Mouse (Mus musculus) heart, adult 2 months (tissue): ENCODE data around the gene Ncaph2. TPM values are rescaled to one million over a fixed set of nuclear protein-coding genes. Genes with fewer than 3 reads are reported as not detected.

Experiments used
- DNase-seq, 2 experiments: peaks; one replicate each; pipeline ENCODE4 v3.0.0; 2021
- H3K27ac ChIP-seq: fragments of 200-600 bp; 2 replicates; pipeline ENCODE4 v1.8.1; 2022
- H3K27me3 ChIP-seq: fragments of 200-500 bp; 2 replicates; pipeline ENCODE4 v1.6.1; 2012; ENCODE audit warnings: mild to moderate bottlenecking, low read length, inconsistent platforms, mixed read lengths; ENCODE audit not compliant: control insufficient read depth, insufficient read depth
- H3K36me3 ChIP-seq: fragments of 200-500 bp; 2 replicates; pipeline ENCODE4 v1.6.1; 2012; ENCODE audit warnings: low read length, inconsistent platforms; ENCODE audit not compliant: control insufficient read depth, insufficient read depth
- H3K4me1 ChIP-seq: fragments of 200-500 bp; 2 replicates; pipeline ENCODE4 v1.6.1; 2011; ENCODE audit warnings: low read length; ENCODE audit not compliant: control insufficient read depth, insufficient read depth
- H3K4me3 ChIP-seq: fragments of 200-600 bp; 2 replicates; pipeline ENCODE4 v1.8.1; 2022
- H3K79me2 ChIP-seq: fragments of 200-500 bp; replicated peaks from 2 replicates; pipeline ENCODE4 v1.6.1; 2012; ENCODE audit warnings: mild to moderate bottlenecking, inconsistent platforms, low read length, moderate library complexity, mixed read lengths; ENCODE audit not compliant: control insufficient read depth, insufficient read depth
- H3K9ac ChIP-seq: fragments of 200-500 bp; 2 replicates; pipeline ENCODE4 v1.6.1; 2012; ENCODE audit warnings: low read depth, mild to moderate bottlenecking, control low read depth, inconsistent platforms, low read length, mixed read lengths
- CTCF ChIP-seq: fragments of 200-600 bp; IDR thresholded peaks from 2 replicates; pipeline ENCODE4 v1.8.1; 2022; ENCODE audit warnings: antibody characterized with exemption, mild to moderate bottlenecking, moderate library complexity
- EP300 ChIP-seq: fragments of 200-500 bp; IDR thresholded peaks from 2 replicates; pipeline ENCODE4 v1.6.1; 2011; ENCODE audit warnings: low read depth, low read length, control low read depth; ENCODE audit not compliant: insufficient read depth
- POLR2A ChIP-seq: fragments of 200-500 bp; IDR thresholded peaks from 2 replicates; pipeline ENCODE4 v1.6.1; 2011; ENCODE audit warnings: mild to moderate bottlenecking, low read depth, low read length, control low read depth; ENCODE audit not compliant: insufficient read depth
- WGBS: fragments of 180-500 bp; shearing (Covaris S2); methylation state at CpG from one replicate; pipeline ENCODE4 v1.1.7; 2018; 5-methylcytosine and 5-hydroxymethylcytosine counted together
- intact Hi-C: fragments of 180-260 bp; cut with DNase I; formaldehyde crosslinking; loops from one replicate; pipeline ENCODE4 v1.15.1; 2025
- polyA plus RNA-seq: library from polyadenylated mRNA; depleted of rRNA; stranded (reverse); fragments of >200 nt; gene quantifications from 2 replicates; pipeline ENCODE4 v1.2.3, GENCODE M21; 2012
- total RNA-seq, 2 experiments: library from RNA; stranded (reverse); gene quantifications; 2 replicates each; pipeline ENCODE4 v1.2.3; 2021

Ncaph2 gene
- total and polyA plus RNA-seq, 3 experiments, result 49.3 to 69.9 (median 55.7) TPM

GRCm38 (mm10) chr15:89373027-89373761, 17.7 kb downstream of the Ncaph2 start:
- Histone ChIP-seq H3K4me1 (peaks cover 7% of the 10 kb centered on the region), H3K9ac (peak overlapping the region; percentile 73), H3K27ac (peak overlapping the region; percentile 99), H3K79me2 (no peaks in the 10 kb centered on the region), H3K27me3 (0 out of 2 replicates have a peak, but pooled peaks cover 2% of the 10 kb centered on the region), H3K36me3 (no peaks in the 10 kb centered on the region), H3K4me3 (peak overlapping the region; percentile 63)
- intact Hi-C loops, result loop anchor here (2.0 to 10.0 kb wide), 2 partner anchors 18 to 228 kb away; partner anchors contain the start of genes Lmf2, Mapk11, Mapk12 and Ncaph2
- 2% methylated on average over 35 of the region's 35 CpGs for whole genome bisulfite sequencing
- peak; percentile 78 for TF ChIP-seq CTCF
- TF ChIP-seq EP300, result no peak
- DNase-seq, result peak; percentile 89

- TF ChIP-seq EP300 (peak; percentile 17; the same call in 1 of the 2 replicates), CTCF (peak; percentile 93), POLR2A (peak; percentile 85)
- peak within 1 kb of the TSS; percentile 99 for H3K27ac ChIP-seq
- WGBS, result under 1% methylated on average over 42 of the region's 42 CpGs
- intact Hi-C loops, result loop anchor here (2.0 to 10.0 kb wide), 4 partner anchors 19 to 229 kb away; partner anchors contain the start of genes C730034F03Rik, Chkb, Gm44502 and Lmf2
- H3K4me3 ChIP-seq, result peak within 1 kb of the TSS; percentile 63
- 0 out of 2 replicates have a peak, but pooled peaks cover 2% of the 10 kb centered on the region for H3K27me3 ChIP-seq
- H3K9ac ChIP-seq, result peak within 1 kb of the TSS; percentile 73
- H3K4me1 ChIP-seq, result peaks cover 7% of the 10 kb centered on the region
- no peaks in the 10 kb centered on the region for H3K79me2 ChIP-seq
- DNase-seq, result peak; percentile 92 to 95
- H3K36me3 ChIP-seq, result no peaks in the 10 kb centered on the region
Measured at GRCm38 (mm10) chr15:89373762-89374248, 18.3 kb downstream of the Ncaph2 start, which contains the start of gene Sco2. Sco2 (minus strand) TSS chr15:89373846.

GRCm38 (mm10) chr15:89374340-89374739, 18.8 kb downstream of the Ncaph2 start:
- TF ChIP-seq EP300 (no peak), CTCF (no peak; the same call in 1 of the 2 replicates), POLR2A (no peak)
- DNase-seq, result no peak
- Histone ChIP-seq H3K9ac (peak overlapping the region; percentile 59), H3K36me3 (no peaks in the 10 kb centered on the region), H3K4me3 (peak overlapping the region; percentile 63), H3K4me1 (peaks cover 7% of the 10 kb centered on the region), H3K79me2 (no peaks in the 10 kb centered on the region), H3K27me3 (0 out of 2 replicates have a peak, but pooled peaks cover 2% of the 10 kb centered on the region), H3K27ac (peak overlapping the region; percentile 99)
- intact Hi-C loops, result loop anchor here (2.0 to 10.0 kb wide), 3 partner anchors 54 to 230 kb away; partner anchors contain the start of genes C730034F03Rik, Chkb, Gm44502 and Mapk11
- 44% methylated on average over 9 of the region's 9 CpGs for WGBS

- H3K36me3 ChIP-seq, result no peaks in the 10 kb centered on the region
- H3K4me3 ChIP-seq, result no peak overlapping the region
- DNase-seq, result no peak
- H3K79me2 ChIP-seq, result no peaks in the 10 kb centered on the region
- intact Hi-C loops, result loop anchor here (2.0 to 10.0 kb wide), 3 partner anchors 54 to 230 kb away; partner anchors contain the start of genes C730034F03Rik, Chkb, Gm44502 and Mapk11
- TF ChIP-seq POLR2A, result no peak
- H3K4me1 ChIP-seq, result peaks cover 7% of the 10 kb centered on the region
- no peak overlapping the region for H3K9ac ChIP-seq
- H3K27ac ChIP-seq, result no peak overlapping the region; the same call in 1 of the 2 replicates
- 88% methylated on average over 17 of the region's 17 CpGs for WGBS
- H3K27me3 ChIP-seq, result 0 out of 2 replicates have a peak, but pooled peaks cover 2% of the 10 kb centered on the region
Measured at GRCm38 (mm10) chr15:89374801-89375534, 19.4 kb downstream of the Ncaph2 start.

GRCm38 (mm10) chr15:89376040-89376439, 20.5 kb downstream of the Ncaph2 start:
- no peaks in the 10 kb centered on the region for H3K79me2 ChIP-seq
- no peaks in the 10 kb centered on the region for H3K36me3 ChIP-seq
- no peak overlapping the region for H3K4me3 ChIP-seq
- no peak overlapping the region for H3K27ac ChIP-seq
- 0 out of 2 replicates have a peak, but pooled peaks cover 2% of the 10 kb centered on the region for H3K27me3 ChIP-seq
- WGBS, result 81% methylated on average over 7 of the region's 7 CpGs
- H3K9ac ChIP-seq, result no peak overlapping the region
- no peak for DNase-seq
- intact Hi-C loops, result loop anchor here (10.0 kb wide), 1 partner anchor 231 kb away; the partner anchor contains the start of genes Mapk11 and Mapk12
- peaks cover 7% of the 10 kb centered on the region for H3K4me1 ChIP-seq
- TF ChIP-seq EP300, result no peak
- TF ChIP-seq CTCF, result no peak
- no peak for TF ChIP-seq POLR2A
